Comparison of ENCODE assay signal across 18 mouse cellular contexts in the genomic region with DNA sequence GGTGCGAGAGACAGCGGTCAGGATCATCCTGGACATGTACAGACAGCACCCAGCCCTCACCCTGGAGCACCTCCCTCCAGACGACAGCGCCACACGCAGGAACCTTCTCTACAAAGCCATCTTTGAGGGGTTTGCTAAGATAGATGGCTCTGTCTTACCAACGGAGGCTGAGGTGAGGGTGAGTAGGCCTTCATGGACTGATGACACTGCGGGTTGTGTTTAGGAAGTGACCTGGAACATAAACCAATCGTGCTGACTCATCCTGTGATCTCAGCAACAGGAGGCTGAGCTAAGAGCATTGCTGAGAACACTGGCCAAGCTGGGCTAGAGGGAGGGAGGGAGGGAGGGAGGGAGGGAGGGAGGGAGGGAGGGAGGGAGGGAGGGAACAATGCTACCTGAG.
"Had no signal": no experiment of that assay in that cellular context is flagged by ENCODE, and none has a peak within 500 bp of the region (broad histone marks: within the 10 kb centered on the region; RNA-seq: fewer than 3 reads in every experiment).

No protein-coding gene starts in this region.

- H3K4me1 ChIP-seq: limb, embryonic 12.5 days; limb, embryonic 15.5 days; midbrain, embryonic 12.5 days; neural tube, embryonic 13.5 days had no signal

- H3K9me3 ChIP-seq: limb, embryonic 12.5 days; limb, embryonic 15.5 days; midbrain, embryonic 12.5 days; neural tube, embryonic 13.5 days had no signal

- H3K4me3 ChIP-seq: limb, embryonic 12.5 days; limb, embryonic 15.5 days; midbrain, embryonic 12.5 days; myocyte; neural tube, embryonic 13.5 days had no signal

- DNase-seq: kidney, postnatal 10 days; kidney, postnatal 36 days; left cerebral cortex, postnatal 4 days; liver, postnatal 0 days; lung, embryonic 14.5 days; retina, postnatal 1 day; thymus, adult 18-20 months; thymus, postnatal 36 days had no signal

- ATAC-seq: liver, postnatal 0 days; lung, postnatal 0 days; midbrain, embryonic 16.5 days had no signal

- H3K4me2 ChIP-seq: limb, embryonic 12.5 days; limb, embryonic 15.5 days; liver, embryonic 11.5 days; lung, embryonic 14.5 days; midbrain, embryonic 12.5 days; neural tube, embryonic 13.5 days had no signal

- H3K27ac ChIP-seq: limb, embryonic 12.5 days; limb, embryonic 15.5 days; liver, embryonic 14.5 days; macrophage; midbrain, embryonic 12.5 days; neural tube, embryonic 13.5 days had no signal

- H3K27me3 ChIP-seq: limb, embryonic 12.5 days; limb, embryonic 15.5 days; midbrain, embryonic 12.5 days; neural tube, embryonic 13.5 days had no signal

- H3K9ac ChIP-seq: limb, embryonic 12.5 days; limb, embryonic 15.5 days; liver, embryonic 14.5 days; liver, postnatal 0 days; lung, embryonic 14.5 days; midbrain, embryonic 12.5 days; neural tube, embryonic 13.5 days had no signal
